Mouse (Mus musculus): Measurements from ENCODE around the gene Snrpd3. TPM values are rescaled to one million over a fixed set of nuclear protein-coding genes. Genes with fewer than 3 reads are reported as not detected.

The Snrpd3 gene
- polyA plus RNA-seq, 1 experiment from 2014 or later: 143 TPM

DNA sequence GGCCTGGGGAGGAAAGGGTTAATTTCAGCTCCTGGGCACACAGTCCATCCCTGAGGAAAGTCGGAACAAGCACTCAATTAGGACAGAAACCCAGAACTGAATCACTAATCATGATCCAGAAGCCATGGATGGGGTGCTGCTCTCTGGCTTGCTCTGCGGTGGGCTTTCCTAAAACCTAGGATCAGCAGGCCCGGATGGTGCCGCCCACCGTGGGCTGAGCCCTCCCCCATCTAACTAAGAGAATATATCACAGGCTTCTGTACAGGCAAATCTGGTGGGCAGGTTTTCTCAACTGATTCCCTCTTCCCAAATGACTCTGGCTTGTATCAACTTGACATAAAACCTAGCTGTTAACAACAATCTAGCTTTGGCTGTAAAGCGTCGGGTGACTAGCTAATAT lies 30.6 kb downstream of the Snrpd3 start:
- WGBS: 46% methylated on average over 7 of the region's 7 CpGs
- peaks cover 5% of the 10 kb centered on the region for H3K36me3 ChIP-seq
- H3K4me2 ChIP-seq: no peak overlapping the region
- ATAC-seq (ENCODE audit: low FRiP score): no peak
- H3K9ac ChIP-seq (replicated peaks): no peak overlapping the region
- H3K27me3 ChIP-seq (replicated peaks): no peaks in the 10 kb centered on the region
- H3K9me3 ChIP-seq (replicated peaks): no peaks in the 10 kb centered on the region
- H3K27ac ChIP-seq (replicated peaks): peak overlapping the region; percentile 56
- no peak overlapping the region for H3K4me3 ChIP-seq (replicated peaks)
- peaks cover 13% of the 10 kb centered on the region for H3K4me1 ChIP-seq

DNA sequence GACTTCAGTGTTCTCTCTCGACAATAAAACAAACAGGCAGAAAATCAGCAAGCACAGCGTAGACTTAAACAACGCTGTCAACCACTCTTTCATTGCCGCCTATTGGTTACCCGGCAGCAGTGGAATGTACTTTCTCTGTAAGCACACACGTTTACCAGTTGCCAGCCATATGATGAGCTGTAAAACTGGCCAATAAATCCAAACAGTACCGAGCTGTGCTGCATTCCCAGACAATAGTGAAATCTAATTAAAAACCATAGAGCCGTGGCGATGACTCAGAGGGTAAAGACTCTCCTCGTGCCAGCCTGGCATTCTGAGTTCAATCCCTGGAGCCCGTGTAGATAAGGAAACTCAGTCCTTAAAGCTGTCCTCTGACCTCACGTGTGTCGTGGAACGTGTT lies 31.1 kb downstream of the Snrpd3 start:
- peak overlapping the region; percentile 37 for H3K4me2 ChIP-seq
- H3K4me1 ChIP-seq: peaks cover 13% of the 10 kb centered on the region
- peak overlapping the region; percentile 56 for H3K27ac ChIP-seq (replicated peaks)
- no peaks in the 10 kb centered on the region for H3K27me3 ChIP-seq (replicated peaks)
- no peak overlapping the region for H3K4me3 ChIP-seq (replicated peaks)
- H3K36me3 ChIP-seq: peaks cover 10% of the 10 kb centered on the region
- WGBS: 25% methylated on average over 14 of the region's 14 CpGs
- H3K9ac ChIP-seq (replicated peaks): no peak overlapping the region
- no peaks in the 10 kb centered on the region for H3K9me3 ChIP-seq (replicated peaks)
- ATAC-seq (ENCODE audit: low FRiP score): peak; percentile 73

DNA sequence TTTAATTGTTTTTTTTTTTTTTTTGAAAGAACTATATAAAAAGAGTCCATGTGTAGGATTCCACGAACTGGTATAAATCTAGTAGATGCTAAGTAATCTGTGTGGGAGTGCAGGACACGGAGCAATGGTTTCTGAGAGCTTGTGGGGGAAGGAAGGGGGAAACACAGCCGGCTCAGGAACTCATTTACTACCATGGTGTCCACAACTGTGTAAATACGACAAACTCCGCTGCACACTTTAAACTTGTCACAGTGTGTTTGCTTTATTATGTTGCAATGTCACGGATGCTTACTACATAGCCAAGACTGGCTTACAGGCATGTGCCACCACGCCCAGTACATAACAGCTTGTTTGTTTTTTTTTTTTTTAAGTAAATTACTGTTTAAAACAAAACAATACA lies 32.5 kb downstream of the Snrpd3 start:
- H3K9me3 ChIP-seq (replicated peaks): no peaks in the 10 kb centered on the region
- no peaks in the 10 kb centered on the region for H3K27me3 ChIP-seq (replicated peaks)
- H3K4me1 ChIP-seq: peaks cover 13% of the 10 kb centered on the region
- 63% methylated on average over 7 of the region's 7 CpGs for WGBS
- H3K27ac ChIP-seq (replicated peaks): no peak overlapping the region
- H3K36me3 ChIP-seq: peaks cover 19% of the 10 kb centered on the region
- no peak overlapping the region for H3K4me3 ChIP-seq (replicated peaks)
- no peak overlapping the region for H3K4me2 ChIP-seq
- no peak for ATAC-seq (ENCODE audit: low FRiP score)
- H3K9ac ChIP-seq (replicated peaks): no peak overlapping the region

DNA sequence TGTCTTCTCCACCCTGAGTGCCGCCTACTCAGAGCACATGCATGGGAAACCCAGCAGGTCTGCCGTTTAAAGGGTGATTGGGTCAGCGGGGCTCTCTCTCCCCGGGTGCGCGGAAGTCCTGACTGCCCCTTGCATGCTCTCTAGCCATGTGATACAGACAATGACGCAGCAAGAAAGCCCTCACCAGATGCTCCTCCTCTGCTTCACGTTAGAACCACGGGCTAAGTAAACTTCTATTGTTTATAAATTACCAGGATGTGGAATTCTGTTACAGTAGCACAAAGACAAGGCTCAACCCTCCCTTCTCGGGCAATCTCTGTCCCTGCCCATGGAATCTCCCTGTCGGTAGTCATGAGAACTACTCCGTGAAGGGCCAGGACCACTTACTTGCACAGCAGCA lies 33.8 kb downstream of the Snrpd3 start:
- Histone ChIP-seq H3K27me3 (replicated peaks) (no peaks in the 10 kb centered on the region), H3K9ac (replicated peaks) (no peak overlapping the region), H3K4me2 (no peak overlapping the region), H3K4me1 (peaks cover 13% of the 10 kb centered on the region), H3K36me3 (peaks cover 30% of the 10 kb centered on the region), H3K4me3 (replicated peaks) (no peak overlapping the region), H3K27ac (replicated peaks) (no peak overlapping the region), H3K9me3 (replicated peaks) (no peaks in the 10 kb centered on the region)
- 44% methylated on average over 12 of the region's 12 CpGs for WGBS
- ATAC-seq (ENCODE audit: low FRiP score): no peak

DNA sequence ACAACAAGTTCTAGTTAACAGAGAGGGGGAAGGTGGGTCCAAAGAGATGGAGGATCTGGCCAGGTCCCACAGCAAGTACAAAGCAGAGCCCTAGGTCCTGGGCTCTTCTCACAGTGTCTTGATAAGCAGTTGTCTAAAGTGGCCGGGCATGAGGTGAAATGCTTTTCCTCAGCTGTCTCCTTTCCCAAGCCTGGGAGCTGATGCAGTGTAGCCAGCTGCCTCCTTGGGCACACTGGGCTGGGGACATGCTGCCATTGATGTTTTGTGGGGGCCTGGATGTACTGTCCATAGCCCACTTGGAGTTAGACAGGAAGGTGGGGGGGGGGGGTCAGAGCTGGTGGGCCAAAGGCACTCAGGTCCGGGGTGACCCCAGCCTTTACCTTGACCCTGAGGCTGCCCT lies 34.8 kb downstream of the Snrpd3 start:
- Histone ChIP-seq H3K9ac (replicated peaks) (no peak overlapping the region), H3K4me2 (no peak overlapping the region), H3K9me3 (replicated peaks) (no peaks in the 10 kb centered on the region), H3K27ac (replicated peaks) (no peak overlapping the region), H3K27me3 (replicated peaks) (no peaks in the 10 kb centered on the region), H3K36me3 (peaks cover 39% of the 10 kb centered on the region), H3K4me1 (peaks cover 22% of the 10 kb centered on the region), H3K4me3 (replicated peaks) (no peak overlapping the region)
- 78% methylated on average over 2 of the region's 2 CpGs for WGBS
- ATAC-seq (ENCODE audit: low FRiP score): no peak

DNA sequence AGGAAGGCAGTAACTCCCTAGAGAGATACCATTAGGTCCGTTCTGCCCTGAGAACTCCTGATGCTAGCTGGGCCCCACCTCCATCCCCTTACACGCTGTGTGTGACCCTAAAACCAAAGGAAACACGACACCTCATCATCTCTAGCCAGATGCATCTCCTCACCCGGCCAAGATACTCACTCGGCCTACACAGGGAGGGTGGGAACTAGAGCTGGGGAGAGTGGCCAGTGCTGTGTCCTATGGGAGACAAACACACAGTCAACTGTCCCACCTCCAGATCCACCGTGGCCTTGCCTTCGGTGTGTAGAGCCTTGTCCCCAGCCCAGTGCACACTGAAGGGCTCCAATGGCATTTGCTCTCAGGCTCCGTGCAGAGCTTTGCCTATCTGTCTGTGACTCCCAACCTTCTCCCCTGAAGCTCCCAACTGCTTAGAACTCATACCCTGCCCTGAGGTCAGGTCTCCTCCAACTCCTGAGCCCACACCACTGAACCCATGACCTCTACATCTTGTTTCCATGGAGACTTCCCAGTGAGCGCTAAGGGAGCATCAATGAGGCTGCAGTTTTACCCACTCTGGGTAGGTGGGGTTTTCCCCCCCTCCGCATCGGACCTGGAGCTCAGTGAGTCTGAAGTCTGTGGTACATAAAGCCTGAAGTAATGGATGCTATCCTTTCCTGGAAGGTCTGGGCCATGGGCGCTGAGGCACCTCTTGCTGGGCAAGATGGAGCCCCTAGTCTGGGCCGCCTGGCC lies 35.5 kb downstream of the Snrpd3 start:
- H3K4me3 ChIP-seq (replicated peaks): no peak overlapping the region
- no peak overlapping the region for H3K9ac ChIP-seq (replicated peaks)
- ATAC-seq (ENCODE audit: low FRiP score): no peak
- H3K36me3 ChIP-seq: peaks cover 39% of the 10 kb centered on the region
- H3K27ac ChIP-seq (replicated peaks): no peak overlapping the region
- WGBS: 74% methylated on average over 13 of the region's 13 CpGs
- H3K27me3 ChIP-seq (replicated peaks): no peaks in the 10 kb centered on the region
- H3K4me2 ChIP-seq: no peak overlapping the region
- no peaks in the 10 kb centered on the region for H3K9me3 ChIP-seq (replicated peaks)
- peaks cover 28% of the 10 kb centered on the region for H3K4me1 ChIP-seq

DNA sequence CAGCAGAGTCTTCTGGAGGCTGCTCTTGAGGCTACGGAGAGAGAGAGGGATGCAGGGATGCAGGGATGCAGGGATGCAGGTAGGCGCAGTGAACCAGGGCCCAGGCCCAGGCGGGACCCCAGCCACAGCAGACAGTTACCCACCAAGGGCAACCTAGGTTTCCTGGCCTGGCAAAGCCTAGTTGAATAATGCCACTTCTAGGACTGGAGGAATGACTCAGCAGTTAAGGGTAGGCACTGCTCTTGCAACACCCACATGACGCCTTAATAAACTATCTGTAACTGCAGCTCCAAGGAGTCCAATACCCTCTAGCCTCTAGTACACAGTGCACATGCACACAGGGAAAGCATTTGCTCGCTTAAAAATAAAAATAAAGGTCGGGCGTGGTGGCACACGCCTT lies 36.7 kb downstream of the Snrpd3 start:
- 96% methylated on average over 8 of the region's 8 CpGs for WGBS
- Histone ChIP-seq H3K4me3 (replicated peaks) (no peak overlapping the region), H3K9ac (replicated peaks) (no peak overlapping the region), H3K27me3 (replicated peaks) (no peaks in the 10 kb centered on the region), H3K4me2 (no peak overlapping the region), H3K27ac (replicated peaks) (no peak overlapping the region), H3K4me1 (peaks cover 27% of the 10 kb centered on the region), H3K9me3 (replicated peaks) (no peaks in the 10 kb centered on the region), H3K36me3 (peaks cover 39% of the 10 kb centered on the region)
- ATAC-seq (ENCODE audit: low FRiP score): no peak

DNA sequence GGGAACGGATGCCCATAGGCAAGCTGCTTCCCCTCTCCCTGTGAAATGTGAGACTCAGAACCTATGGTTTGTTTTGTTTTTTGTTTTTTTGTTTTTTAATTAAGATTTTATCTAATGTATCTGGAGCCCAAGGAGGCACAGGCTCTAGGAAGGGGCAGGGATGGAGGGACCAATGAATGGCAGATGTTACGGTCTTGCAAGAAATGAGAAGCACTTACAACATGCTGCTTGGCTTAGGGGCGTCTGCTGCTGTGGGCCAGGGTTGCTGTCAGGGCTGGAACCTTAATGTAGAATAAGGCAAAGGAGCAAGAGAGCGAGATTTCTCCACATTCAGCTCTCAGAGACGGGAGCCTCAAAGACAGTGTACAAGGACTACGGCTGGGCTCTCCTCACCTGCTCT lies 38.2 kb downstream of the Snrpd3 start:
- no peak for ATAC-seq (ENCODE audit: low FRiP score)
- 71% methylated on average over 6 of the region's 6 CpGs for WGBS
- Histone ChIP-seq H3K27me3 (replicated peaks) (no peaks in the 10 kb centered on the region), H3K27ac (replicated peaks) (peak overlapping the region; percentile 65), H3K4me3 (replicated peaks) (no peak overlapping the region), H3K9me3 (replicated peaks) (no peaks in the 10 kb centered on the region), H3K4me1 (peaks cover 34% of the 10 kb centered on the region), H3K4me2 (0 out of 2 replicates have a peak overlapping the region, but pooled peaks have one; percentile 3), H3K9ac (replicated peaks) (no peak overlapping the region), H3K36me3 (peaks cover 39% of the 10 kb centered on the region)

DNA sequence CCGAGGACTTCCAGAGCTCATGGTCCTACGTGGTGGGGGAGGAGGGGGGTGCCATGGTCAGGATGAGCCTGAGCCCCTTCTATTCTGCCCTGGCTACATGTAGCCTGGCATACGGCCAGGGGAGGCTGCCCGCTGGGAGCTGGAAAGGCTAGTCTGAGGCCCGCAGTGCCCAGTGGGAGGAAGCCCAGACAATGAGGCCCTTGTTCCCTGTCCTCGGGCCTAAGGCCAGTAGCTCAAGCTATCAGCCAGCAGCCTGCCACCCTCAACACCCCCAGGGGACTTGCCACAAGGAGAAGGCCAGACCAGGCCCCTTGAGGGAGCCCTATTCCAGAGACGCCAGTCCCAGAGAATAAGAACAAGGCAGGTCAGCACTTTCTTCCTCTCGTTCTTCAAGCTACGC lies 38.7 kb downstream of the Snrpd3 start:
- peak; percentile 43 for ATAC-seq (ENCODE audit: low FRiP score)
- Histone ChIP-seq H3K36me3 (peaks cover 39% of the 10 kb centered on the region), H3K4me2 (0 out of 2 replicates have a peak overlapping the region, but pooled peaks have one; percentile 3), H3K9me3 (replicated peaks) (no peaks in the 10 kb centered on the region), H3K4me3 (replicated peaks) (no peak overlapping the region), H3K27me3 (replicated peaks) (no peaks in the 10 kb centered on the region; the same call in 1 of the 2 replicates), H3K4me1 (peaks cover 39% of the 10 kb centered on the region), H3K9ac (replicated peaks) (no peak overlapping the region), H3K27ac (replicated peaks) (peak overlapping the region; percentile 69)
- 29% methylated on average over 9 of the region's 9 CpGs for WGBS

DNA sequence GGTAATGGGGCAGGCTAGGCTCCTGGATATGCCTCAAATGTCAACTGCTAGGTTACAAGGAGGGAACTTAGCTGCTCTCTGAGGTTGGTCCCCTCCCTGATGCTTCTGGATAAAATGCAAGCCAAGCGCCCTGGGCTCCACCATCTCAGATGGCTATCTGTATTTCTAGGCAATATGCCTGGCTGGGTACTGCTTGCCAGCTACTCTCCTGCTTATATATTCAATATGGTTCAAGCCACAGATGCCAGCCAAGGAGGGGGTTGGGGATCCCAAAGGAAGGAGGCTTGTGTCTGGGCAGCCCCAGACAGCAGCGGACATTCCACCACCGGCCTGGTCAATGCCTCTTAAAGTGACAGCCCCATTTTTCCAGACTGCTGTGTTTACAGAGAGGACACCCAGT lies 41.2 kb downstream of the Snrpd3 start:
- ATAC-seq (ENCODE audit: low FRiP score): peak; percentile 9; the same call in 1 of the 2 replicates
- WGBS: 25% methylated on average over 3 of the region's 3 CpGs
- peak overlapping the region; percentile 74 for H3K4me3 ChIP-seq (replicated peaks)
- H3K4me2 ChIP-seq: peak overlapping the region; percentile 82
- H3K9ac ChIP-seq (replicated peaks): peak overlapping the region; percentile 91
- H3K36me3 ChIP-seq: peaks cover 29% of the 10 kb centered on the region
- no peaks in the 10 kb centered on the region for H3K9me3 ChIP-seq (replicated peaks)
- peaks cover 8% of the 10 kb centered on the region; the same call in 1 of the 2 replicates for H3K27me3 ChIP-seq (replicated peaks)
- H3K27ac ChIP-seq (replicated peaks): peak overlapping the region; percentile 96
- H3K4me1 ChIP-seq: peaks cover 44% of the 10 kb centered on the region

DNA sequence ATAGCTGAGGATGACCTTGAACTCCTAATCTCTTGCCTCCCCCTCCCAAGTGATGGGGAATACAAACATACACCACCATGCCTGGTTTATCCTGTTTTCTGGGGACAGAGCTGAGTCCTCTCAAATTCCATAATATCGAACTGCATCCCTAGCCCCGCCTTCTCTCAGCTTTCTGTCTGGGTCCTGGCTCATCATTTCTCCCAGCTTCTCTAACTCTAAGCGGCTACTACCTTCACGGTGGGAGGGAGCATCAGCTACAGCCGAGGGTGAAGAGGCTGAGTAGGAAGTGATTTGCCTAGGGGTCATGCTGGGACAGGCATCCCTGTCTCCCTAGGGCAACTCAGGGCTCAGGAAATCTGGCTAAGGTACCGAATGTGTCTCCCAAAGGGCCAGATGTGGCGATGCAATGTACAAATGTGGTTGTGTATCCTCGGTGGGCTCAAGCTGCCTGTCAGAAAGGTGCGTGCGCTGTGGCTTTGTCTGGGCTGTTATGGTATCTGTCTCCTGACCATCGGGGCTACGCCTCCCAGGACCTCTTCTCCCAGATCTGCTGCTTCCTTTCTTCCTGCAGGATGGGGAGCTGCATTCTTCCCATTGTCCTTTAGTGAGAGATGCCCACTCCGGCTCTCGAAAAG lies 41.8 kb downstream of the Snrpd3 start:
- H3K36me3 ChIP-seq: peaks cover 22% of the 10 kb centered on the region
- peaks cover 8% of the 10 kb centered on the region; the same call in 1 of the 2 replicates for H3K27me3 ChIP-seq (replicated peaks)
- no peaks in the 10 kb centered on the region for H3K9me3 ChIP-seq (replicated peaks)
- WGBS: 5% methylated on average over 14 of the region's 14 CpGs
- H3K27ac ChIP-seq (replicated peaks): peak overlapping the region; percentile 96
- ATAC-seq (ENCODE audit: low FRiP score): peak; percentile 22
- peak overlapping the region; percentile 74 for H3K4me3 ChIP-seq (replicated peaks)
- H3K9ac ChIP-seq (replicated peaks): peak overlapping the region; percentile 91
- H3K4me1 ChIP-seq: peaks cover 44% of the 10 kb centered on the region
- peak overlapping the region; percentile 82 for H3K4me2 ChIP-seq
